Mouse (Mus musculus) left cerebral cortex, postnatal 14 days (tissue): Measurements from ENCODE around the gene Kcnd1. TPM values are rescaled to one million over a fixed set of nuclear protein-coding genes. Genes with fewer than 3 reads are reported as not detected.

Experiments used
- microRNA-seq, 2 experiments: library from miRNA; unstranded; fragments of <30 nt; microRNA quantifications; one replicate each; pipeline ENCODE4 v1.2.0; 2022
- total RNA-seq, 2 experiments: library from RNA; stranded (reverse); gene quantifications; 2 replicates each; pipeline ENCODE4 v1.2.3; 2021

Gene Kcnd1
- total RNA-seq, 2 experiments from 2014 or later = 9.7 TPM

Small RNA genes lying within 50 kb of the gene (microRNA-seq; reads per million reads assigned to microRNA genes)
- gene Mir1198 = 59.2 to 79.4 reads per million in 2 experiments

Other genes starting within 250 kb of the Kcnd1 start
- gene Foxp3, start 248.6 kb upstream of the Kcnd1 start, total RNA-seq = not detected
- 10 to 100 TPM; 16.4 to 16.7 TPM for gene Ppp1r3f, start 248.0 kb upstream of the Kcnd1 start, total RNA-seq
- 10 to 100 TPM; 26.2 to 26.3 TPM for gene Ccdc22, start 216.8 kb upstream of the Kcnd1 start, total RNA-seq
- under 1 TPM in 1 of 2 experiments, not detected in 1; 0.19 TPM for gene Cacna1f, start 215.2 kb upstream of the Kcnd1 start, total RNA-seq
- gene Syp, start 183.8 kb upstream of the Kcnd1 start, total RNA-seq = 1,000 to 10,000 TPM; 2,344 to 2,346 TPM
- 1 to 10 TPM; 1.3 to 1.8 TPM for gene Prickle3, start 165.0 kb upstream of the Kcnd1 start, total RNA-seq
- 10 to 100 TPM in 1 of 2 experiments, 1 to 10 TPM in 1; 9.1 to 12.4 TPM for gene Plp2, start 150.9 kb upstream of the Kcnd1 start, total RNA-seq
- gene Magix, start 141.0 kb upstream of the Kcnd1 start, total RNA-seq = under 1 TPM; 0.11 to 0.15 TPM
- 10 to 100 TPM; 33.7 to 34.6 TPM for gene Gpkow, start 125.2 kb upstream of the Kcnd1 start, total RNA-seq
- gene Wdr45, start 108.0 kb upstream of the Kcnd1 start, total RNA-seq = 10 to 100 TPM; 44.9 to 53.6 TPM
- gene Gm45208, start 100.0 kb upstream of the Kcnd1 start, total RNA-seq = not detected
- 100 to 1,000 TPM; 102 to 110 TPM for gene Praf2, start 93.8 kb upstream of the Kcnd1 start, total RNA-seq
- gene Ccdc120, start 71.4 kb upstream of the Kcnd1 start, total RNA-seq = 10 to 100 TPM; 23.1 to 23.8 TPM
- 10 to 100 TPM; 35.9 to 37.3 TPM for gene Tfe3, start 59.7 kb upstream of the Kcnd1 start, total RNA-seq
- gene Gripap1, start 32.5 kb upstream of the Kcnd1 start, total RNA-seq = 10 to 100 TPM; 83.3 to 92.9 TPM
- gene Otud5, start 19.1 kb downstream of the Kcnd1 start, total RNA-seq = 10 to 100 TPM; 61.1 to 68.2 TPM
- 10 to 100 TPM; 53.9 to 56.1 TPM for gene Pim2, start 56.0 kb downstream of the Kcnd1 start, total RNA-seq
- gene Slc35a2, start 61.7 kb downstream of the Kcnd1 start, total RNA-seq = 10 to 100 TPM; 46.3 to 56.3 TPM
- gene Pqbp1, start 77.0 kb downstream of the Kcnd1 start, total RNA-seq = 10 to 100 TPM; 79.9 to 80.4 TPM
- gene Timm17b, start 77.1 kb downstream of the Kcnd1 start, total RNA-seq = 10 to 100 TPM; 25.8 to 28.6 TPM
- gene Gm10491, start 85.5 kb downstream of the Kcnd1 start, total RNA-seq = not detected
- not detected for gene Gm10490, start 87.3 kb downstream of the Kcnd1 start, total RNA-seq
- gene Pcsk1n, start 97.5 kb downstream of the Kcnd1 start, total RNA-seq = 100 to 1,000 TPM; 329 to 351 TPM
- gene Eras, start 106.3 kb downstream of the Kcnd1 start, total RNA-seq = not detected
- gene Hdac6, start 125.6 kb downstream of the Kcnd1 start, total RNA-seq = 10 to 100 TPM; 53.4 to 60.1 TPM
- gene Gata1, start 155.8 kb downstream of the Kcnd1 start, total RNA-seq = not detected
- under 1 TPM in 1 of 2 experiments, not detected in 1; 0.75 TPM for gene Glod5, start 196.2 kb downstream of the Kcnd1 start, total RNA-seq